Mouse (Mus musculus) adrenal gland, adult 8-10 months (tissue): ENCODE measurements around the gene Sec13. TPM values are rescaled to one million over a fixed set of nuclear protein-coding genes. Genes with fewer than 3 reads are reported as not detected.

Experiments used
- DNase-seq: peaks from one replicate; pipeline ENCODE4 v3.0.0; 2022
- microRNA-seq, 2 experiments: library from miRNA; unstranded; fragments of <30 nt; microRNA quantifications; one replicate each; pipeline ENCODE4 v1.2.0; 2022
- total RNA-seq, 4 experiments: library from RNA; stranded (reverse); gene quantifications; 2 replicates each; pipeline ENCODE4 v1.2.4; 2022

Gene Sec13
- total RNA-seq, 4 experiments from 2014 or later = 117 to 146 (median 124) TPM

GRCm38 (mm10) chr6:113712718-113713117 is 27.8 kb downstream of the Sec13 start:
- DNase-seq = no peak

- DNase-seq = peak; percentile 36
These were observed 43.0 kb downstream of the Sec13 start for GRCm38 (mm10) chr6:113697222-113698205.

- DNase-seq = peak; percentile 98
These were observed 43.8 kb downstream of the Sec13 start, which contains the start of gene Tatdn2 for GRCm38 (mm10) chr6:113696582-113697221. Tatdn2 (plus strand) TSS chr6:113697050.

GRCm38 (mm10) chr6:113695766-113696355 is 44.7 kb downstream of the Sec13 start:
- no peak for DNase-seq

GRCm38 (mm10) chr6:113695203-113695602 is 45.3 kb downstream of the Sec13 start:
- no peak for DNase-seq

GRCm38 (mm10) chr6:113693377-113693776 is 47.2 kb downstream of the Sec13 start:
- no peak for DNase-seq

- no peak for DNase-seq
These were observed 47.8 kb downstream of the Sec13 start for GRCm38 (mm10) chr6:113692661-113693133.

- no peak for DNase-seq
These were observed 49.5 kb downstream of the Sec13 start for GRCm38 (mm10) chr6:113691084-113691462.

GRCm38 (mm10) chr6:113690400-113691083 is 50.0 kb downstream of the Sec13 start:
- DNase-seq = peak; percentile 56

- peak; percentile 47 for DNase-seq
These were observed 50.5 kb downstream of the Sec13 start for GRCm38 (mm10) chr6:113690008-113690399.

- no peak for DNase-seq
These were observed 53.9 kb downstream of the Sec13 start for GRCm38 (mm10) chr6:113686551-113687125.

GRCm38 (mm10) chr6:113683081-113683825 is 57.3 kb downstream of the Sec13 start:
- DNase-seq = no peak

GRCm38 (mm10) chr6:113681271-113681670 is 59.3 kb downstream of the Sec13 start:
- DNase-seq = peak; percentile 80

- no peak for DNase-seq
These were observed 60.5 kb downstream of the Sec13 start for GRCm38 (mm10) chr6:113679993-113680566.

GRCm38 (mm10) chr6:113678246-113679012 is 62.1 kb downstream of the Sec13 start:
- DNase-seq = no peak

Small RNA genes within 50 kb of the gene (microRNA-seq; reads per million reads assigned to microRNA genes)
- gene Mir7042 = 0.35 to 0.67 reads per million in 2 experiments

Other genes with a start within 250 kb of the Sec13 start
- gene Prrt3, start 238.8 kb downstream of the Sec13 start, total RNA-seq = under 1 TPM; 0.20 to 0.40 (median 0.31) TPM
- gene Emc3, start 209.1 kb downstream of the Sec13 start, total RNA-seq = 100 to 1,000 TPM in 1 of 4 experiments, 10 to 100 TPM in 3; 81.3 to 119 (median 96.3) TPM
- 1 to 10 TPM in 2 of 4 experiments, under 1 TPM in 2; 0.35 to 2.0 (median 0.88) TPM for gene Fancd2, start 209.1 kb downstream of the Sec13 start, total RNA-seq
- under 1 TPM in 1 of 4 experiments, not detected in 3; 0.35 TPM for gene Fancd2os, start 140.0 kb downstream of the Sec13 start, total RNA-seq
- 100 to 1,000 TPM; 180 to 239 (median 200) TPM for gene Brk1, start 136.0 kb downstream of the Sec13 start, total RNA-seq
- 10 to 100 TPM; 29.5 to 34.0 (median 32.1) TPM for gene Vhl, start 116.8 kb downstream of the Sec13 start, total RNA-seq
- 10 to 100 TPM; 11.8 to 38.3 (median 22.4) TPM for gene Irak2, start 102.3 kb downstream of the Sec13 start, total RNA-seq
- gene Tatdn2, start 43.7 kb downstream of the Sec13 start, total RNA-seq = 10 to 100 TPM; 56.1 to 74.8 (median 64.0) TPM
- gene Ghrl, start 20.9 kb downstream of the Sec13 start, total RNA-seq = 1 to 10 TPM in 1 of 4 experiments, not detected in 3; 1.4 TPM